In the genomic region with DNA sequence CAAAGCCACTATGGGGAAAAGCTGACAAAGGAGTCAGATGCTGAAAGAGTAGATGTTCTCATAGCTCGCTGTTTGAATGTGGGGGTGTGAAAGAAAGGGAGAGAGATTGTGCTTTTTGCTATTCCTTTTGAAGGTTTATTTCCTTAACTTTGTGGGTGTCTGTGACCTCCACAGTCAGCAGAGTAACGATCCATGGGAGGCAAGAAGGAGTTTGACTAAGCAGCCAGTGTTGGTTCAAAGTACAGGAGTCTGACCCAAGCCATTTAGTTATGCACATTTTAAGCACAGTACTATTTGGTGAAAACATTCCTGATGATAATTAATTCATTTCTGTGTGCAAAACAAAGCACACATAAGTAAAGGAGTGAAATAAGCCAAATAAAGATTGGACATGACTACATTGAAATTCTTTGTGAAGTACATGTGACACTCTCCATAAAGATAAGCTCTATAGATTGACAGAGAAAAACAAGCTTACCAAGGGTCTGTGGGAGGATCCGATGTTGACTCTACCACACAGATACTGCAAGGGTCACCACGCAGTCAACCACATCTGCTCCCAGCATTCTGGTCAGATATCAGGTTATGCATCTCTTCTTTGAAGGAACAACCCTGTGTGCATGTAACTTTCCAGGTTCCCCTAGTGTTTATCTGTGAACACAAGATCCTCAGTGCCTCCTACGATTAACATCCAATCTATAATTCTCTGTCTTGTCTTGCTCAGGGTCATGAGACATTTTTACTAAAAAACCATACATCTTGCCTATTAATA, we compare ENCODE assay signal across 28 mouse cellular contexts. TPM values are rescaled to one million over a fixed set of nuclear protein-coding genes. Genes with fewer than 3 reads are reported as not detected.
DNase-seq lines count a peak whose midpoint lies in the region; ATAC-seq and TF ChIP-seq lines count a peak whose summit lies in the region.
"Had no signal": no experiment of that assay in that cellular context is flagged by ENCODE, and none has a peak within 500 bp of the region (broad histone marks: within the 10 kb centered on the region; RNA-seq: fewer than 3 reads in every experiment).

No protein-coding gene starts in this region.

- H3K36me3 ChIP-seq in MEL (ENCODE audit: control insufficient read depth in 1 of 2, insufficient read depth in 2 of 2, low read length in 2 of 2): peaks cover 0 to 24% of the 10 kb centered on the region in 2 experiments; a peak in 2 of 4 replicates
- H3K36me3 ChIP-seq in kidney, adult 2 months (ENCODE audit: control insufficient read depth, insufficient read depth, low read length): no peaks in the 10 kb centered on the region
- H3K36me3 ChIP-seq in kidney, embryonic 16.5 days (ENCODE audit: insufficient read depth, low read length): no peaks in the 10 kb centered on the region
- H3K36me3 ChIP-seq: embryonic facial prominence, embryonic 13.5 days; forebrain, embryonic 10.5 days; forebrain, embryonic 15.5 days; hindbrain, embryonic 10.5 days; hindbrain, embryonic 15.5 days; midbrain, embryonic 13.5 days; stomach, embryonic 15.5 days had no signal

- H3K9ac ChIP-seq in MEL (ENCODE audit: control insufficient read depth, low read depth, low read length, poor library complexity, severe bottlenecking): peak overlapping the region; percentile 48
- H3K9ac ChIP-seq in kidney, embryonic 16.5 days (replicated peaks; ENCODE audit: low read length): no peak overlapping the region
- H3K9ac ChIP-seq: embryonic facial prominence, embryonic 13.5 days; forebrain, embryonic 15.5 days; hindbrain, embryonic 15.5 days; liver, embryonic 14.5 days; midbrain, embryonic 13.5 days; stomach, embryonic 15.5 days had no signal

- H3K9me3 ChIP-seq in MEL (replicated peaks; ENCODE audit: insufficient read depth, low read length): no peaks in the 10 kb centered on the region
- H3K9me3 ChIP-seq in kidney, embryonic 16.5 days (ENCODE audit: low read length): 0 out of 2 replicates have a peak, but pooled peaks cover 4% of the 10 kb centered on the region
- H3K9me3 ChIP-seq: embryonic facial prominence, embryonic 13.5 days; forebrain, embryonic 10.5 days; forebrain, embryonic 15.5 days; hindbrain, embryonic 10.5 days; hindbrain, embryonic 15.5 days; midbrain, embryonic 13.5 days; stomach, embryonic 15.5 days had no signal

- H3K27ac ChIP-seq in MEL (ENCODE audit: control insufficient read depth, low read depth, low read length): peak overlapping the region; percentile 63
- H3K27ac ChIP-seq in kidney, adult 2 months (ENCODE audit: insufficient read depth, low read depth, low read length): no peak overlapping the region
- H3K27ac ChIP-seq in kidney, embryonic 16.5 days (ENCODE audit: low read length): no peak overlapping the region
- H3K27ac ChIP-seq: embryonic facial prominence, embryonic 13.5 days; forebrain, embryonic 10.5 days; forebrain, embryonic 15.5 days; gastrocnemius, adult 2 months; heart, adult 2 months; hindbrain, embryonic 10.5 days; hindbrain, embryonic 15.5 days; layer of hippocampus, adult 2 months; liver, embryonic 14.5 days; midbrain, embryonic 13.5 days; stomach, embryonic 15.5 days had no signal

- 30% methylated on average over 5 of the region's 5 CpGs for WGBS in kidney, adult 2 months
- 22% methylated on average over 5 of the region's 5 CpGs for WGBS in kidney, embryonic 16.5 days

- H3K4me1 ChIP-seq in MEL (ENCODE audit: control insufficient read depth in 1 of 2, insufficient read depth in 2 of 2, low read length in 2 of 2): peaks cover 22 to 24% of the 10 kb centered on the region in 2 experiments
- peaks cover 7% of the 10 kb centered on the region for H3K4me1 ChIP-seq in kidney, adult 2 months (ENCODE audit: control insufficient read depth, insufficient read depth, low read length)
- 0 out of 2 replicates have a peak, but pooled peaks cover 6% of the 10 kb centered on the region for H3K4me1 ChIP-seq in kidney, embryonic 16.5 days (ENCODE audit: insufficient read depth, low read length)
- H3K4me1 ChIP-seq: embryonic facial prominence, embryonic 13.5 days; forebrain, embryonic 10.5 days; forebrain, embryonic 15.5 days; hindbrain, embryonic 15.5 days; megakaryocyte, embryonic 14.5 days; midbrain, embryonic 13.5 days; stomach, embryonic 15.5 days had no signal

- H3K27me3 ChIP-seq in MEL (ENCODE audit: control insufficient read depth in 1 of 2, insufficient read depth in 2 of 2, low read length in 2 of 2): no peaks in the 10 kb centered on the region
- H3K27me3 ChIP-seq in kidney, adult 2 months (replicated peaks; ENCODE audit: control insufficient read depth, insufficient read depth, low read length): no peaks in the 10 kb centered on the region
- no peaks in the 10 kb centered on the region for H3K27me3 ChIP-seq in kidney, embryonic 16.5 days (ENCODE audit: insufficient read depth, low read length)
- H3K27me3 ChIP-seq: embryonic facial prominence, embryonic 13.5 days; forebrain, embryonic 15.5 days; hindbrain, embryonic 15.5 days; midbrain, embryonic 13.5 days; stomach, embryonic 15.5 days had no signal

- TF ChIP-seq EP300 in MEL (IDR thresholded peaks at IDR 0.05; ENCODE audit: low read depth in 1 of 2, low read length in 2 of 2): peak; percentile 67 to 72

- peak; percentile 73; the same call in 1 of the 2 replicates for ATAC-seq in kidney, embryonic 16.5 days (ENCODE audit: low FRiP score, low TSS enrichment)
- ATAC-seq in megakaryocyte-erythroid progenitor cell, adult 5-6 weeks (replicated peaks; ENCODE audit: low FRiP score, low TSS enrichment, poor library complexity, severe bottlenecking): peak; percentile 80
- ATAC-seq: forebrain, embryonic 15.5 days; inflammation-experienced regulatory T-cells, adult 6 months; midbrain, embryonic 13.5 days had no signal

- DNase-seq in MEL (ENCODE audit: low read depth, low spot score): peak; percentile 51
- DNase-seq in kidney, adult 2 months: peak; percentile 54
- no peak for DNase-seq in adrenal gland, postnatal 10 days
- no peak for DNase-seq in ovary, postnatal 36 days (ENCODE audit: low spot score)
- DNase-seq: adrenal gland, adult 8-10 months; B cell, adult 2 months; cerebellum, adult 11 months; cerebellum, adult 9-10 months; gastrocnemius, adult 2 months; gastrocnemius, postnatal 36 days; heart, adult 2 months; heart, postnatal 14 days; lung, postnatal 36 days; retina, postnatal 1 day; right cerebral cortex, postnatal 14 days had no signal

- TF ChIP-seq POLR2A in MEL (IDR thresholded peaks at IDR 0.05; ENCODE audit: control insufficient read depth in 1 of 2, insufficient read depth in 1 of 2, low read depth in 1 of 2, low read length in 2 of 2, poor library complexity in 1 of 2): no peak
- no peak for TF ChIP-seq POLR2A in kidney, adult 2 months (IDR thresholded peaks at IDR 0.05; ENCODE audit: low read depth, low read length)

- H3K79me2 ChIP-seq in MEL (ENCODE audit: control insufficient read depth, insufficient read depth, low read length, poor library complexity): no peaks in the 10 kb centered on the region

- TF ChIP-seq CTCF in MEL (IDR thresholded peaks at IDR 0.05 in 2 of 3, conservative IDR thresholded peaks at IDR 0.05 in 1 of 3; ENCODE audit: control insufficient read depth in 1 of 3, insufficient read depth in 1 of 3, low read depth in 2 of 3, low read length in 3 of 3, poor library complexity in 1 of 3, severe bottlenecking in 1 of 3): no peak
- no peak for TF ChIP-seq CTCF in kidney, adult 2 months (conservative IDR thresholded peaks at IDR 0.05; ENCODE audit: insufficient read depth, insufficient read length, low read depth, low read length)

- H3K4me3 ChIP-seq in MEL (ENCODE audit: control insufficient read depth in 1 of 2, insufficient read depth in 1 of 2, low read depth in 2 of 2, low read length in 2 of 2): peak overlapping the region; percentile 16 to 33; a peak in 3 of 4 replicates
- no peak overlapping the region for H3K4me3 ChIP-seq in kidney, adult 2 months (ENCODE audit: insufficient read depth, low read depth, low read length)
- no peak overlapping the region for H3K4me3 ChIP-seq in kidney, embryonic 16.5 days (ENCODE audit: low read length)
- H3K4me3 ChIP-seq: embryonic facial prominence, embryonic 13.5 days; forebrain, embryonic 10.5 days; forebrain, embryonic 15.5 days; gastrocnemius, adult 2 months; heart, adult 2 months; hindbrain, embryonic 10.5 days; hindbrain, embryonic 15.5 days; layer of hippocampus, adult 2 months; megakaryocyte, embryonic 14.5 days; midbrain, embryonic 13.5 days; stomach, embryonic 15.5 days had no signal

- no peak overlapping the region for H3K4me2 ChIP-seq in kidney, embryonic 16.5 days (replicated peaks; ENCODE audit: low read depth, low read length)
- H3K4me2 ChIP-seq: embryonic facial prominence, embryonic 13.5 days; forebrain, embryonic 15.5 days; hindbrain, embryonic 15.5 days; midbrain, embryonic 13.5 days; stomach, embryonic 15.5 days had no signal

- no peak for TF ChIP-seq RAD21 in MEL (IDR thresholded peaks at IDR 0.05; ENCODE audit: low read depth, low read length)

TF ChIP-seq in MEL, 35 proteins besides CTCF, POLR2A, EP300 and RAD21 (continues in another document):
- TF ChIP-seq MXI1 (IDR thresholded peaks at IDR 0.05; ENCODE audit: low read depth, low read length) (0 out of 2 replicates have a peak, but pooled peaks have one; percentile 20), NELFE (IDR thresholded peaks at IDR 0.05; ENCODE audit: low read depth, low read length) (0 out of 2 replicates have a peak, but pooled peaks have one; percentile 4), MYB (IDR thresholded peaks at IDR 0.05; ENCODE audit: low read depth, low read length) (no peak), MAX (IDR thresholded peaks at IDR 0.05; ENCODE audit: low read length) (peak; percentile 45; the same call in 1 of the 2 replicates), RCOR1 (IDR thresholded peaks at IDR 0.05; ENCODE audit: low read depth, low read length) (0 out of 2 replicates have a peak, but pooled peaks have one; percentile 21)

RNA-seq across cellular contexts. Expression of a gene that starts 56.2 kb away (rescaled TPM):
- 1,732 and 2,078 TPM in 2 replicates for total RNA-seq in MEL (2012; rRNA removed)
- polyA plus RNA-seq in MEL (2012; ENCODE audit: insufficient read depth in 1 of 2, insufficient read length in 2 of 2, low read depth in 1 of 2, low replicate concordance in 2 of 2, missing spikeins in 1 of 2): 1,000 to 10,000 TPM; 1,006 to 3,472 TPM
- polyA plus RNA-seq in kidney, adult 2 months (2012; rRNA removed): 365 and 439 TPM in 2 replicates
- polyA plus RNA-seq in kidney, embryonic 16.5 days (2015; fragmentation: Nextera tagmentation; extraction: Ambion mirVana): 1,893 and 1,900 TPM in 2 replicates
- total RNA-seq in megakaryocyte-erythroid progenitor cell, adult 5-6 weeks (2014; fragmentation: Nextera tagmentation): 1,513 and 1,536 TPM in 2 replicates
- total RNA-seq in megakaryocyte-erythroid progenitor cell, adult 5-6 weeks (2017): 915 and 1,060 TPM in 2 replicates
- 100 to 1,000 TPM; 246 to 278 TPM for total RNA-seq in adrenal gland, postnatal 10 days (2021)

RNA-seq across cellular contexts. Expression of a gene that starts 59.4 kb away (rescaled TPM):
- total RNA-seq in MEL (2012; rRNA removed): 4.2 and 4.4 TPM in 2 replicates
- 1 to 10 TPM in 1 of 2 experiments, not detected in 1; 6.1 TPM for polyA plus RNA-seq in MEL (2012; ENCODE audit: insufficient read depth in 1 of 2, insufficient read length in 2 of 2, low read depth in 1 of 2, low replicate concordance in 2 of 2, missing spikeins in 1 of 2)
- polyA plus RNA-seq in kidney, adult 2 months (2012; rRNA removed): 5.4 and 6.2 TPM in 2 replicates
- 6.3 and 7.6 TPM in 2 replicates for polyA plus RNA-seq in kidney, embryonic 16.5 days (2015; fragmentation: Nextera tagmentation; extraction: Ambion mirVana)
- total RNA-seq in megakaryocyte-erythroid progenitor cell, adult 5-6 weeks (2014; fragmentation: Nextera tagmentation): 10.3 and 12.8 TPM in 2 replicates
- total RNA-seq in megakaryocyte-erythroid progenitor cell, adult 5-6 weeks (2017): 7.2 and 9.4 TPM in 2 replicates
- total RNA-seq in adrenal gland, postnatal 10 days (2021): 10 to 100 TPM; 15.3 to 16.3 TPM

Comparison
In these comparisons a context has a peak if more than half of its experiments do, and no peak if none do; other contexts are left out.
1. DNase-seq: peak in MEL (single experiment) and kidney, adult 2 months (single experiment); none in adrenal gland, postnatal 10 days (single experiment) and ovary, postnatal 36 days (single experiment).
2. H3K4me3 ChIP-seq: peak in MEL (2 of 2); none in kidney, adult 2 months (single experiment) and kidney, embryonic 16.5 days (single experiment).